Mouse (Mus musculus): ENCODE results near the gene Slc12a8. TPM values are rescaled to one million over a fixed set of nuclear protein-coding genes. Genes with fewer than 3 reads are reported as not detected.

Gene Slc12a8
- under 1 TPM; 0.09 to 0.14 TPM for polyA plus RNA-seq (2012; fragmentation: generic; extraction: Trizol)

GRCm38 (mm10) chr16:33516807-33517565, at the start of gene Slc12a8:
Gene Slc12a8 (plus strand): TSS chr16:33517328.

GRCm38 (mm10) chr16:33684162-33684702, 167.1 kb downstream of the Slc12a8 start, which contains the start of gene Heg1:
Gene Heg1 (plus strand): TSS chr16:33684370.

Other genes with a start within 250 kb of the Slc12a8 start
- gene Zfp148, start 136.5 kb upstream of the Slc12a8 start, polyA plus RNA-seq (2012; fragmentation: generic; extraction: Trizol) = 1 to 10 TPM in 1 of 2 experiments, under 1 TPM in 1; 0.44 to 5.0 TPM
- gene Heg1, start 167.0 kb downstream of the Slc12a8 start, polyA plus RNA-seq (2012; fragmentation: generic; extraction: Trizol) = 10 to 100 TPM in 1 of 2 experiments, under 1 TPM in 1; 0.96 to 14.8 TPM

Measured in C3H10T1/2 (cell line).